Mouse (Mus musculus) frontal cortex, postnatal 36 days (tissue): ENCODE data around the gene Gsn.
A peak's percentile ranks its signal among the peaks of the same experiment; 100 is the strongest.

Experiments used
- DNase-seq, 2 experiments: peaks; one replicate each; pipeline ENCODE4 v3.0.0; 2022; ENCODE audit warnings: low spot score in 2 of 2

The Gsn gene

GRCm38 (mm10) chr2:35255885-35256833 lies at the start of gene Gsn:
TSS of gene Gsn (plus strand) at chr2:35256380.
- DNase-seq, result peak; percentile 52 to 55

- no peak for DNase-seq
Measured at GRCm38 (mm10) chr2:35206761-35207160, 49.4 kb upstream of the Gsn start.

DNA sequence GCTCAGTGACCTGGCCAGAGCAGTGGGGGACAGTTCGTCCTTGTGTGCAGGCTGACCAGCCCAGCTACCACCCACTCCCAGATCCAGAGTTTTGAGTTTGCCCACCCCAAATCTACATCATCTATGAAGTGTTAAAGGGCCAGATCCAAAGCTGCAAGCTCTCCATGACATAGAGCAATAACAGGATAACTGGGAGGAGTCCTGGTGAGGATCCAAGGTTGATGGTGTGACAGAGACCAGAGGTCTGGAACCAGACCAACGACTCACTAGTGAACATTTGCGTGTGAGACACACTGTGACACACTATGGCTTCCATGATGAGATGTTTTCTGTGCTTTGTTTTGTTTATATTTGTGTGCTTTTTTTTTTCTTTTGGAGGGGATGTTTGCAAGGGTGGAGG lies 48.1 kb upstream of the Gsn start:
- no peak for DNase-seq

GRCm38 (mm10) chr2:35208931-35209665 lies 47.1 kb upstream of the Gsn start:
- no peak for DNase-seq

- DNase-seq, result no peak
Measured at GRCm38 (mm10) chr2:35211681-35212080, 44.5 kb upstream of the Gsn start.

GRCm38 (mm10) chr2:35213345-35213910 lies 42.8 kb upstream of the Gsn start:
- DNase-seq, result no peak

GRCm38 (mm10) chr2:35214881-35215358 lies 41.3 kb upstream of the Gsn start:
- peak; percentile 84 to 90 for DNase-seq

GRCm38 (mm10) chr2:35215363-35215762 lies 40.8 kb upstream of the Gsn start:
- peak in 1 of 2 experiments; percentile 34 for DNase-seq

DNA sequence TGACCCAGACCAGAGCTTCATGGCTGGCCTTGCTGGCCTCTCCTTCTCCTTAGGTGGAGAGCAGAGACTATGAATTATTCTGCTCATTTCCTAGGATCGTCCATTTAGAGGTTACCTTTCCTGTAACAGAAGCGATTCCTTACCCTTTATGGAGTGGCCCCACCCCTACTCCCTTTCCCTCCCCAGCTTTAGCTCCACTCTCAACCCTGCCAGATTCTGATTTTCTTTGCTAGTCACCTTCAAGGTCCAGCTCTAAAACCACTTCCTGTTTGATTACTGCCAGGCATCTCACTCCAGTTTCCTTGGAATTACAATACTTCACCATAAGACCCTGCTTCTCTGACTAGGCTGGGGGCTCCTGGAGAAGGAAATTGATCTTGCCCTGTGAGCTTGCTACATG lies 39.5 kb upstream of the Gsn start:
- no peak for DNase-seq

DNA sequence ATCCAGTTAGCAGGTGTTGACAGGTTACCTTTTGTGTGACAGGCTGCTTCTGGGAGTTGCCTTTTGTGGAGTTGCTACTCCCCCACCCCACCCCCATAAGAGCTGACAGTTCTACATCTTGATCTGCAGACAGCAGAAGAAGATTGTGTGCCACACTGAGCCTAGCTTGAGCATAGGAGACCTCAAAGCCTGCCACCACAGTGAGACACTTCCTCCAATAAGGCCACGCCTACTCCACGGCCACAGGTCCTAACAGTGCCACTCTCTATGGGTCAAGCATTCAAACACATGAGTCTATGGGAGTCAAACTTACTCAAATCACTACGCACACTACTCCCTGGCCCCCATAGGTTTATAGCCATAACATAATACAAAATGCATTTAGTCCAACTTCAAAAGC lies 37.4 kb upstream of the Gsn start:
- DNase-seq, result no peak

DNA sequence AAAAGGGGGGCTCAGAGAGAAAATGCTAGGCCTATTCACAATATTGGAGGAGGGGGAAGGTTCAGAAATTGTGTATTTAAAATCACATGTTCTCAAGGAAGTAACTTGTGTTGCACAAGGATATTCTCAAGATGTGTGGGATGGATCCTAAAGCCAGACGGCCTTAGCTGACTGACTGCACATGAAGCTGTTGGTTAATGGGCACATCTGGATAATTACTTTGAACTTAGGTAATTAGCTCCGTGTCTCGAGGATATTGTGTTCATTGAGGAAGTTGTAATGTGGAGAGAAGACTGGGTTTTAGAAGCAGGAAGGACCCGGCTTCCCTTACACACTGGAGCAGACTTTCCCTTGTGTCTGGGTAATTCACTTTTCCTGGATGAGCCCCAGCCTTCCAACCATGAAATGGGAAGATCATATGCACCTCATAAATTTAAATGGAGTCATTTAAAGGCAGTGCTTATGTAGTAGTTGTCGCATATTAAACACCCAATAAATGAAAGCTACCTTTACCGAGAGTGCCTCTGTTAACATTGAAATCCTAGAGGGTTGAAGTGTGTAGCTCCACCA lies 33.3 kb upstream of the Gsn start:
- DNase-seq, result no peak

DNA sequence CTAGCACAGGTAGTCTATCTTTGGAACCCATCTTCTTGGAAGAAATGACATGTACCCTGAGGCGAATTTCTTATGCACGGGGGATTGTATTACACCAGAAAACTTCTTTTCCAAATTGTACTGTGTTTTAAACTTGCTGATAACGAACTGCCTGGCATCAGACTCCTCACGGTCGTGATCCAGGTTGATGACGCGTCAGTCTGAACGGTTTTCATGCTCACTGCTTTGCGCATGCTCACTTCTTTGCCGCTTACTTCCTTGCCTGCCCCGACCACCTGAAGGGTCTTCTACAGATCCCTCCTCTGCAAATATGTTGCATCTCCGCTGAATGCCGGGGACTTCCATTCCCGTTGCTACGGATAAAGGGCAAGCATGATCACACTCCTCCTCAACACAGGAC lies 31.9 kb upstream of the Gsn start:
- no peak for DNase-seq

- DNase-seq, result no peak
Measured at GRCm38 (mm10) chr2:35228145-35228544, 28.0 kb upstream of the Gsn start.

DNA sequence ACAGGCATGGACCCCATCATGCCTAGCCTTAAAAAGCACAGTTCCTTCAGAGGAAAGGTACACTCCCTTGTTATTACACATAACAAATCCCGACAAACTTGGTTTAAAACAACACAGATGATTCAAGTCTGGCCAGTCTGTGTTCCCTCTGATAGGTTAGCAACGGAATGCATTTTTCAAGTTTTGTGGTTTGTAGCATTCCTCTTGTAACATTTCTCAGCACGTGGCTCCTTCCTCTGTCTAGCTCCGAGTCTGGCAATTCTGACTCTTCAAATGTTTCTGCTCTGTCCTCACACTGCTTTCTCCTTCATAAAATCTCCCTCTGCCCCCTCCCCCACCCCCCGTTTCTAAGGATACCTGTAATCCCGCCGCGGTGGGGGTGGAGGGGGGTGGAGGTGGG lies 26.0 kb upstream of the Gsn start:
- no peak for DNase-seq

DNA sequence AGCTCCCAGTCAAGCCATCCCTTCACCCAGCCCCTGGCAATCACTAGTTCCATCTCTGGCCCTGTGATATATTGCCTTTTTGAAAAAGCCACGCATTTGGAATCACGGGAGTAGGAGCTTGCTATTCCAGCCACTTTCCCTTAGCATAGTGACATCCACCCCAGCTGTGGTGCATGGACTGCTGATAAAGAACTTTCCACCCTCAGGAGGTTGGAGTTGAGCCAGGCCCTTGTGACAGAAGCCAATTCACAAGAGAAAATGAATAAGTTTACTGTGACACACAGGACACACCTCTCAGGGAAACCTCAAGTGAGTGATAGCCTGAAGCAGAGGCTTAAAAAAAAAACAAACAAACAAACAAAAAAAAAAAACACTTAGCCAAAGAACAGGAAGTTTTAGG lies 24.3 kb upstream of the Gsn start:
- no peak for DNase-seq

GRCm38 (mm10) chr2:35232595-35233445 lies 23.4 kb upstream of the Gsn start:
- no peak for DNase-seq

GRCm38 (mm10) chr2:35233898-35234297 lies 22.3 kb upstream of the Gsn start:
- DNase-seq, result no peak

DNA sequence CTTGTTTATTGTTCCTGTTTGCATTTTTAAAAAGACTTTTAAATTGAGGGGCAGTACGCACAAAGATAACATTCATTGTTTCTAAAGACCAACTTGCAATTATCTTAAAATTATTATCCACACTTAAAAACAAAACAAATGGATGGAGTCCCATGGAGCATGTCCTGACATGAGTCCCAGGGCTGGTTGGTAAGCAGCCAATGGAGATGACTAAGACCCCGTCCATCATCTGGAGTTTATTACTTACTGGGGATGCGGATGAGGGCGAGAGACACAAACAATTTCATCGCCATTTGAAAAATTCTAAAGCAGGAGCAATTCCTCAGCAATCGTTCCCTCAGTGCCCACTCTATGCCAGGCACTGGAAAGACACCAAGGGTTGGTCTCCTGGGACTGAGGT lies 21.2 kb upstream of the Gsn start:
- DNase-seq, result no peak

DNA sequence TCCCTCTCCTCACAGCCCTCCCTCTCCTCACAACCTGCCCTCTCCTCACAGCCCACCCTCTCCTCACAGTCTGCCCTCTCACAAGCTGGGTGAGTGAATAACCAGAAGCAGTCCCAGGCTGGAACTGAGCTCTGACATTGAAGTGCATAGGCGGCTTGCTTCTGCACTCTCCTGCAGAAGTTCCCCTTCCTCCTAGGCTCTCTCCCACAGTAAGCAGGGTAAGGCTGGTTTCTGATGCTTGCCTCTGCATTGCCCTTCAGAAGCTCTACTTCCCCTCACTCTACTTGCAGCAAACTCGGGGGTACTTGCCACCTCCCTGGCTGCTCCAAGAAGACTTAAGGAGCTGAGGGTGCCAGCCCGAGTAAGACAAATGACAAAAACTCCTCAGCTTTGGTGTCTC lies 11.9 kb upstream of the Gsn start:
- DNase-seq, result no peak

DNA sequence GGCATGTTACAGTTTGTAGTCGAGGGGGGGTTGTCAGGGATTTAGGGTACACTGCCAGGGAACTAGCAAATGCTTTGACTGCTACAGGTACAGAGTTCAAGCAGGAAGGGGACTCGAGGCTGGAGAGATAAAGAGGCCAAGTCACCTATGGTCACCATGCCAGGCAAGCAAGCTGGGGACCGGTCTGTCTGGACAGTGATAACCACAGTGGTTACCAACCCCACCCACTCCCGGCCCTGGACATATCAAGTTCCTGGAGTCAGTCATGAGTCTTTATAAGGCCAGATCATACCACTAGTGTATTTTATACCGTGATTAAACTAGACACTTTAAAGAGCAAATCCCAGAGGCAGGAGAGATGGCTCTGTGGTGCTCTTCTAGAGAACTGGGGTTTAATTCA lies 8.4 kb upstream of the Gsn start:
- DNase-seq, result no peak

GRCm38 (mm10) chr2:35252733-35253132 lies 3.4 kb upstream of the Gsn start:
- DNase-seq, result no peak
